Mouse (Mus musculus): ENCODE measurements around the gene Top3b.

DNA sequence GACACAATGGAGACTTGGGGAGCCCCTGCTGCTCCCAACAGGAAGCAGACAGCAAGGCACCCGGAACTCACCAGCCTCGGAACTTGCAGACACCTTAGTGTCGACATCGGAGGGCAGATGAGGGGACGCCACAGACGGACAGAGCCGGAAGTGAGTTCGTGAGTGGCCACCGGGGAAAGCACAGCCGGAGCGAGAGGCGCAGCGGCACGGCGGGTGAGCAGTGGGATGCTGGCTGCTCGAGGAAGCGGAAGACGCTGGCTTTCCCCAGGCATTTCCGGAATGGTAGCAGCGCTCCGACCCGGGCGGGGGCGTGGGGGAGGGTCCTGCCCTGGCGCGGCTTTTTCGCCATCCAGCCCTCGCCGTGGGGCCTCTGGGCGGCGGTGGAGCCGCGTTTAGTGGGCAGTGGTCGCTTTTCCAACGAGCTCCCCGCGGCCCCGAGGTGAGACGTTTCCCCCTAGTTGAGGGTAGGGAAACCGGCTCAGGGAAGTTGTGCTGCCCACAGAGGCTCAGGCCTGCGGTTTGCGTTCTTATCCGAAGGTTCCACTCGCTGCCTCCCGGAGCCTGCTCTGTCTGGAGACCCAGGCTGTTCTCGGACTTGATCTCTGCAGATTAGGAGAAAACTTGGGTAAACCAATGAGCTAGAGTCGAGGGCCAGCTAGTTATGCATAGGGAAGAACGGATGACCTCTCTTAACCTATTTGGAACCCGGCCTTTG lies at the start of gene Top3b, which contains the start of gene Vpreb1:
- TF ChIP-seq CTCF (IDR thresholded peaks at IDR 0.05; ENCODE audit: extremely low read depth, insufficient read depth, insufficient read length, insufficient replicate concordance) (0 out of 2 replicates have a peak, but pooled peaks have one; percentile 0), POLR2A (IDR thresholded peaks at IDR 0.05; ENCODE audit: low read depth, low read length) (peak; percentile 59)

Measured in spleen, adult 2 months (tissue).